Mouse (Mus musculus) forebrain, embryonic 13.5 days (tissue): ENCODE measurements at regions not wholly inside any gene's neighbourhood (a gene's known extent, or its start where the extent isn't known, plus 50 kb on each side); places are given as distances from the start of the nearest gene placed in this dataset.

Experiments used
- ATAC-seq: fragments of 200-750 bp; cut with Nextera tagmentation; 2 replicates; pipeline ENCODE4 v1.8.0; 2017
- H3K27ac ChIP-seq: fragments of 300-500 bp; sonication (generic); 2 replicates; pipeline ENCODE4 v1.5.1; 2015; ENCODE audit warnings: inconsistent platforms, mild to moderate bottlenecking, moderate library complexity
- H3K27me3 ChIP-seq: fragments of 300-500 bp; sonication (generic); 2 replicates; pipeline ENCODE4 v1.6.1; 2015; ENCODE audit warnings: mild to moderate bottlenecking, inconsistent platforms
- H3K36me3 ChIP-seq: fragments of 300-500 bp; sonication (generic); 2 replicates; pipeline ENCODE4 v1.6.1; 2015; ENCODE audit warnings: mild to moderate bottlenecking, inconsistent platforms; ENCODE audit not compliant: poor library complexity, severe bottlenecking
- H3K4me1 ChIP-seq: fragments of 300-500 bp; sonication (generic); 2 replicates; pipeline ENCODE4 v1.6.1; 2015; ENCODE audit warnings: inconsistent platforms
- H3K4me2 ChIP-seq: fragments of 300-500 bp; sonication (generic); 2 replicates; pipeline ENCODE4 v1.6.1; 2015; ENCODE audit warnings: inconsistent platforms, mild to moderate bottlenecking, moderate library complexity
- H3K4me3 ChIP-seq: fragments of 300-500 bp; sonication (generic); 2 replicates; pipeline ENCODE4 v1.5.1; 2015; ENCODE audit warnings: mild to moderate bottlenecking, inconsistent platforms
- H3K9ac ChIP-seq: fragments of 300-500 bp; sonication (generic); 2 replicates; pipeline ENCODE4 v1.6.1; 2015; ENCODE audit warnings: mild to moderate bottlenecking, inconsistent platforms
- H3K9me3 ChIP-seq: fragments of 300-500 bp; sonication (generic); replicated peaks from 2 replicates; pipeline ENCODE4 v1.6.1; 2016; ENCODE audit warnings: inconsistent platforms
- WGBS: fragments of 180-500 bp; shearing (Covaris S2); methylation state at CpG from one replicate; pipeline ENCODE4 v1.1.7; 2015; 5-methylcytosine and 5-hydroxymethylcytosine counted together

DNA sequence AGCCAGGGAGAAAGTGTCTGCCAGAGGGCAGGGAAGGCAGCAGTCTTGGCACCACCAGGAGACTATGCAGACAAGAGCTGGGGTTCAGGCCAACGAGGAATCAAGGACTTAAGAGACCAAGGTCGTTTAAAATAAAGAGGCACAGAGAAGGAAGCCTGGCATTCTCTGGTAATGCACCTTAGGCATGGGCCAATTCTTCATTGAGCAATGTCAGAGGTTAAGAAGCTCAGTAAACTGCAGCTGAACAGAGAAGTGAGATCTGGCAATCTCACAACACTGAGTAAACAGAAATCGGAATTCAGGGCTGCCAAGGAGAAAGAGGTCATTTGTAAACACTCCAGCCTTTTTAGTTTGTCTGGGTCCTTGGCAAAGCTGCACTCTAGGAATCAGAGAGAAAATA is 572.2 kb downstream of the Epha4 start:
- H3K27ac ChIP-seq, result no peak overlapping the region
- no peak overlapping the region for H3K4me3 ChIP-seq
- no peaks in the 10 kb centered on the region for H3K27me3 ChIP-seq
- H3K4me1 ChIP-seq, result no peaks in the 10 kb centered on the region
- no peak overlapping the region for H3K4me2 ChIP-seq
- no peaks in the 10 kb centered on the region for H3K9me3 ChIP-seq
- ATAC-seq, result no peak
- H3K9ac ChIP-seq, result no peak overlapping the region
- H3K36me3 ChIP-seq, result no peaks in the 10 kb centered on the region
- WGBS, result 46% methylated on average over 3 of the region's 3 CpGs

DNA sequence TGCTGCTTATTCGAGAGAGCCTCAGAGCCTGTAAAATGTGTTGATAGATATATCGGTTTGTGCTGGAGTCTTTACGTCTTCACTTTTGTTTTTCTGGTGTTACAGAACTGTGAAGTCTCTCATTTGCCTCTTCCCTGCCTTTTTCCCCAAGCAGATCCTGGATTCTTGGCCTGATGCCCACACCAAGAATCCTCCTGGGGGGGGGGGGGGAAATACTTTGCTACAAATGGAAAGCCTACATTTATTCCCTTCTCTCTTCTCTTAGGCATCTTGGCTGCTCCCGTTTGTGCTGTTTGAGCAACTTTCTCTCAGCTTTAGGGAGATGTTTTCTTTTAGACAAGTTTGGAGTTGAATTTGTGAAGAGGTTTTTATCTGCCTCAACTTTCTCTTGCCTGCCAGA is 570.8 kb downstream of the Epha4 start:
- H3K9ac ChIP-seq, result no peak overlapping the region
- H3K4me1 ChIP-seq, result no peaks in the 10 kb centered on the region
- no peak overlapping the region for H3K4me2 ChIP-seq
- H3K27me3 ChIP-seq, result no peaks in the 10 kb centered on the region
- H3K27ac ChIP-seq, result no peak overlapping the region
- ATAC-seq, result no peak
- WGBS, result 89% methylated on average over 4 of the region's 4 CpGs
- no peaks in the 10 kb centered on the region for H3K36me3 ChIP-seq
- no peak overlapping the region for H3K4me3 ChIP-seq
- no peaks in the 10 kb centered on the region for H3K9me3 ChIP-seq

DNA sequence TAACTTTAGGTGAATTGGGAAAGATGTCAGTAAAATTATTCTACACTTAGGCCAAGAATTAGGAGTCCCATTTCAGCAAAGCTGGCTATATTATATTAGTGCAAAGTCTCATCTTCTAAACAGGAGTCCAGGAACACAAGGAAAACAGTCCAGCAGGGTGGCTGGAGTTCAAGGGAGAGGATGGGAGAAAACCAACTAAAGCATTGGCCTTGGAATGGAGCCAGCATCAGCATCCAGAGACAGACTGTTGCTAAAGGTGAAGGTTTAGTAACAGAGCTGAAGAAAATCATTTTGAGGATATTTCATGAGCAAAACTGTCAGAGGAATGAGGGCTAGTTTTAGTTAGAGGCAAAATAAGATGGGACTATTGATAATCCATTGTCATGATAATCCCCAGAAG is 559.9 kb downstream of the Epha4 start:
- Histone ChIP-seq H3K4me2 (no peak overlapping the region), H3K4me1 (no peaks in the 10 kb centered on the region), H3K4me3 (no peak overlapping the region), H3K9ac (no peak overlapping the region), H3K27ac (no peak overlapping the region), H3K27me3 (no peaks in the 10 kb centered on the region), H3K9me3 (no peaks in the 10 kb centered on the region), H3K36me3 (no peaks in the 10 kb centered on the region)
- no peak for ATAC-seq

DNA sequence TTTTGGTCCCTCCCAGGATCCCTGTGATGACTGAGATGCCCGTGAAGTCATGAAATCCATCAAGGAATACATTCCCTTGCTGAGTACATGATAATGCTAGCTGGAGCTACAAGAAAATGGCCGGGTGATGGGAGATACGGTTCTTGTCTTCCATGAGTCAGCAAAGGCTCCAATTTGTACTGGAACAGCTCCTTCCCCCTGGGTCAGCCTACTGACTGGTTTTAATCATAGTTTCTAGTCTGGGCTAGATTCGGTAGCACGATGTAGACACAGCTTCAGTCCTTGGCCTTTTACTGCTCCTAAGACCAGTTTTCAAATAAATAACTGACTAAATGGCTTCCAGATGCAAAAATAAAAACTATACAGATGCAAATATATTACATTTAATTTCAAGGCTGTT is 557.5 kb downstream of the Epha4 start:
- no peaks in the 10 kb centered on the region for H3K4me1 ChIP-seq
- no peak for ATAC-seq
- no peaks in the 10 kb centered on the region for H3K9me3 ChIP-seq
- no peaks in the 10 kb centered on the region for H3K27me3 ChIP-seq
- H3K4me2 ChIP-seq, result no peak overlapping the region
- no peaks in the 10 kb centered on the region for H3K36me3 ChIP-seq
- WGBS, result 90% methylated on average over 5 of the region's 5 CpGs
- H3K9ac ChIP-seq, result no peak overlapping the region
- H3K4me3 ChIP-seq, result no peak overlapping the region
- H3K27ac ChIP-seq, result no peak overlapping the region

DNA sequence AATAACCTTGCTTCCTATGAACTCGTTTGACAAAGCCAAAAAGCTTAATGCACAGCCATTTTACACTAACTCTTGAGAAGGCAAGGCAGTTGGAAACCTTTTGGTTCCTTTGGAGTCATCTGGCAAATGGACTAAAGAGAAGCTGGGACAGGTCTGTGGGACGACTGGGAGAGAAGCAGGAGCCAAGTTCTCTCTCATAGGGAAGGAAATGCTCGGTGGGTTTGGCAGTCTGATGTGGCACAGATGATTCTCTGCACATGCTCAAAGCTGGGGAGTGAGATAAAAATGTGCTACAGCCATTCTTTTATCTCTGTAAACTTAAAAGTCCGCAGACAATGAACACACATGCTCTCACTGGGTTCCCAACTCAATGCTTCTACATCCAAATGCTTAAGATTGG is 556.2 kb downstream of the Epha4 start:
- Histone ChIP-seq H3K36me3 (no peaks in the 10 kb centered on the region), H3K4me3 (no peak overlapping the region), H3K9ac (no peak overlapping the region), H3K4me1 (no peaks in the 10 kb centered on the region), H3K9me3 (no peaks in the 10 kb centered on the region), H3K27ac (no peak overlapping the region), H3K4me2 (no peak overlapping the region), H3K27me3 (no peaks in the 10 kb centered on the region)
- WGBS, result 90% methylated on average over 4 of the region's 4 CpGs
- no peak for ATAC-seq

DNA sequence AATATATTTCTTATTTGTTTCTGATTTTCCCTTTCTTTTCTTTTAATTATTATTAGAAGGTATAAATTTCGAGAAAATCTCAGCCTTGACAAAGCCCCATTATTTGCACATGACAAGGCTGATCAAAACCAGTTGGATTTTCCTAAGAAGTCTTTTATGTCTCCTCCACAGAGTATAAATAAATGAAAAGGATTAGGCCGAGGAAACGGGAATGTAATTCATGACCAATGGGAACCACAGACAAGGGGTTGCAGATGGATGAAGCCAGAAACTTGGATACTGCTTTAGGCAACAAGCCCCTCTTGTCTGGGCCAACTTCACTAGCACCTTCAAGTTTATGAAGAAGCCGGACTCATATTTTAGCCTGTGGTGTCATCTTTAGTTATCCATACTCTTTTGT is 542.4 kb downstream of the Epha4 start:
- no peak overlapping the region for H3K4me3 ChIP-seq
- H3K36me3 ChIP-seq, result no peaks in the 10 kb centered on the region
- no peak overlapping the region for H3K4me2 ChIP-seq
- no peak for ATAC-seq
- no peaks in the 10 kb centered on the region for H3K9me3 ChIP-seq
- no peaks in the 10 kb centered on the region for H3K27me3 ChIP-seq
- peaks cover 5% of the 10 kb centered on the region; the same call in 1 of the 2 replicates for H3K4me1 ChIP-seq
- no peak overlapping the region for H3K27ac ChIP-seq
- WGBS, result 21% methylated on average over 4 of the region's 4 CpGs
- H3K9ac ChIP-seq, result no peak overlapping the region

DNA sequence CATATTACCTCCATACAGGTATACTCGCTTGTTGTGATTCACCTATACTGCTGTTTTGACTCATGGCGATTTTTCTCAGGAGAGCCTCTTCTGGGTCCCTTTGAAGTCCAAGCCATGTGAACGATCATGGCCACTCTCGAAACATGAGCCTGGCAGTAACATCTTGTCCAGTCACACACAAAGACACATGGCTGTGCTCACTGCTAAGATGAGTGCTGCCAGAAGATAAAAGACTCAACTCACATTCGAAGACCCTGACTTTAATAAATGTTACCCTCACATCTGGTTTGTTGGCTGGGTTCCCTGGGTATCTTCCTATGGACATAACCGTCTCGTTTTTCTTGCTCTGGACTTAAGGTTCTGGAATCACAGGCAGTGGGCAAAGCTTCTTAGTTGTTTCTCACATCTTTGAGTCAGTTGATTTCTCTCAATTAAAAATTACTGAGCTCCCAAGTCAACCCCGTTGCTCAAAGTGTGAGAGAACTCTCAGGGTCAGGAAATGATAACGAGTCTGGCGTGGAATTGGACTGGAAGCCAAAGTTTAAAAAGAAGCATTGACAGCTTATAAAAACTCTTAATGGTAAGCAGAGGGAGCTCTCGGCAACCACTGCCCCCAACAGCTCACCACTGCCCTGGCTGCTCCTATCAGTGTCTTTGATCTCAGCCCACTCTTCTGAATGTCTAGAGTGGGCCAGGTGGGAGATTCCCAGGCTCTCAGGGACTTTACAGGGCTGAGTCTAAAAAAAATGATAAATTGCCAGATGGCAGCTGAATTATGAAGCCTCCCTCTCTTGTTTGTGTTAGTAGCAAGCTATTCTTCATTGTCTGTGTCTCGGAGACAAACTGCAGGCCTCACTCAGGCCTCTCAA is 539.6 kb downstream of the Epha4 start:
- Histone ChIP-seq H3K4me1 (peaks cover 5% of the 10 kb centered on the region; the same call in 1 of the 2 replicates), H3K9me3 (no peaks in the 10 kb centered on the region), H3K27me3 (no peaks in the 10 kb centered on the region), H3K4me2 (no peak overlapping the region), H3K36me3 (no peaks in the 10 kb centered on the region), H3K4me3 (no peak overlapping the region), H3K27ac (no peak overlapping the region), H3K9ac (no peak overlapping the region)
- no peak for ATAC-seq
- whole genome bisulfite sequencing, result 67% methylated on average over 12 of the region's 12 CpGs

DNA sequence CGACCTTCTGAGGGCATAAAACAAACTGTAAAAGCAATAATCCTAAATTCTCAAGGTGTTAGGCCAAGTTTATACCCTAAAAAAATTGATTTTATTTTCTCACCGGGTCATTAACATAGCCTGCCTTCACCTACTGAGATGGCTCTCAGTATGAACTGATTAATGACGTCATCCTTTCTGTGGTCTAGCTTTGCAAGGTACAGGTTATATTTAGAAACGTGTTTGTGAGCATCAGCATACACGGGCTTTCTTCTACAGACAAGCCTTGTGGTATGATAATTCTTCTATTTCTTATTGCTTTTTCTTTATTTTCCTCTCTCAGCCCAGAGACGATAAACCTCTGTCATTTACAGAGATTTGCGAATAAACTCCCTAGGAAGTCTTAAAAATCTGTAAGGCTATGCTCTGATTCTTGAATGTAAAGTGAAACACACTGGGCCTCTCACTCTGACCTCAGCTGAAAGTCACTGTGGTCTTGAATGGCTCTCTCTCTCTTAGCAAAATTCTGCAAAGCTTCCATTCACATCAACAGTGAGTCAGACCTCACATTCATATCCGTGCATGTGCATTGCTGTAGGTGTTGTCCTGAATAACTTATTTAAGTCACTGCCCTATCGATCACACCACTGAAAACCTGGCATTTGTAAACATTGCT is 534.3 kb downstream of the Epha4 start:
- Histone ChIP-seq H3K4me3 (no peak overlapping the region), H3K4me1 (no peaks in the 10 kb centered on the region; the same call in 1 of the 2 replicates), H3K4me2 (no peak overlapping the region), H3K9me3 (no peaks in the 10 kb centered on the region), H3K27ac (no peak overlapping the region), H3K9ac (no peak overlapping the region), H3K36me3 (no peaks in the 10 kb centered on the region), H3K27me3 (no peaks in the 10 kb centered on the region)
- no peak for ATAC-seq
- WGBS, result 85% methylated on average over 9 of the region's 9 CpGs

DNA sequence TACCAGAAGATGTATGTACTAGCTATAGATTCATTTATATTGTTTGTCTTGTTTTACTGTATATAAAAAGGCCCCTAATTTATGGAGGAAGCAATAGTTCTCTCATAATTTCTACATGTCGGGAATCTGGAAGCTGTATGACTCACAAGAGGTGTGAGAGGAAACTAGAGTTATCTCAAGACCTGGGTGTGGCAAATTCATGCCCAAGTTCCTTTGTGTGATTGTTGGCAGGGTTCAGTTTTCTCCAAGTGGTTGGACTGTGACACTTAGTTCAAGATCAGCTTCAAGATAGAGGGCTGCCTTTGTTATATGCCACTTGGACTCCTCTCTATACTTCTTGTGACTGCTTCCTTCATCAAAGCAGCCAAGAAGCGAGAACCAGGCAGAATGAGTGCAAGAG is 521.1 kb downstream of the Epha4 start:
- no peak overlapping the region for H3K4me3 ChIP-seq
- no peaks in the 10 kb centered on the region for H3K4me1 ChIP-seq
- H3K36me3 ChIP-seq, result no peaks in the 10 kb centered on the region
- H3K9me3 ChIP-seq, result no peaks in the 10 kb centered on the region
- no peaks in the 10 kb centered on the region for H3K27me3 ChIP-seq
- no peak for ATAC-seq
- no peak overlapping the region for H3K27ac ChIP-seq
- WGBS, result 83% methylated on average over 2 of the region's 2 CpGs
- no peak overlapping the region for H3K9ac ChIP-seq
- no peak overlapping the region for H3K4me2 ChIP-seq

DNA sequence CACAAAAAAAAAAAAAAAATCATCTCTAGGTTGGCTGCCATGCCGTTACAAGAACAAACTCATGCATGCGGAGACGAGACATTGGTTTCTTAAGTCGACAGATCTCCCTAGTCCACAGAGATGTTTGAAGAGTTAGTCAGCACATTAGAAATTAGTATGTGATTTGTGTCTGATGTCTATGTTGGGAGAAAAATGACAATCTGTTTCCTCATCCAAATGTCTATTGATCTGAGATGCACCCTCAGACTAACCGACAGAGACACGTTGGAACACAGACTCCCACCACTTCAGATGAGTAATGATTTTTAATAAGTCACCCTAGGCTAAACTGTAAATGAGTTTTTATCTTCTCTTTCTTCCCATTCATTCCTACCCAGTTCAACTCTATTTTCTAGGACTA is 506.9 kb downstream of the Epha4 start:
- ATAC-seq, result no peak
- no peaks in the 10 kb centered on the region for H3K36me3 ChIP-seq
- H3K27me3 ChIP-seq, result no peaks in the 10 kb centered on the region
- peaks cover 15% of the 10 kb centered on the region for H3K4me1 ChIP-seq
- H3K4me2 ChIP-seq, result no peak overlapping the region
- H3K27ac ChIP-seq, result no peak overlapping the region
- no peak overlapping the region for H3K9ac ChIP-seq
- H3K4me3 ChIP-seq, result no peak overlapping the region
- WGBS, result 96% methylated on average over 6 of the region's 6 CpGs
- H3K9me3 ChIP-seq, result no peaks in the 10 kb centered on the region

DNA sequence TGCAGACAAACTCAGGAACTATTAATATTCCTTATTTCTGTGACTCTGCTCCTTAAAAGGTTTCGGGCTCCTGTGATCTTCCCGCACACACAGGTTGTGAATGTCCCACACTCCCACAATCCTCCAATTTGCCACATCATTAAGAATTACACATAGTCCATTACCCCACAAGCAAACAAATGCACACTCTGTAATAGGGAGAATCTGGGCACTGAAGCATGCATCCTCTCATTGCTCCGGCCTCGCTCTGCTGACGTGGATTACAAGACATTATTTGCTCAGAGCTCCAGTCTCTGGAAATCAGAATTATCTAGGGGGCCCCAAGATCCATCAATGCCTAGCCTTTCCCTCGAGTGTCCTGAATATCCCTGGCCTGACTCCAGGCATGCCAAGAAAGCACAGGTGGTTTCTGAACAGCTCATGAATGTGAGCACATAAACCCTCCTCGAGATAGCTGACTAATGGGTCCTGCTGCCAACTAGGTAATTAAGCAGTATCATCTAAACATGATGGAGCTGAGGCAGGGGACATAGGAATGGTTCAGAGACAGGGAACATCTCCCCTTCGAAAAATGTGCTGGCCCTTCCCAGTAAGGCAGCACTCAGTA is 504.2 kb downstream of the Epha4 start:
- Histone ChIP-seq H3K27me3 (no peaks in the 10 kb centered on the region), H3K4me2 (no peak overlapping the region), H3K4me3 (no peak overlapping the region), H3K36me3 (no peaks in the 10 kb centered on the region), H3K9ac (no peak overlapping the region), H3K4me1 (peaks cover 15% of the 10 kb centered on the region), H3K9me3 (no peaks in the 10 kb centered on the region), H3K27ac (no peak overlapping the region)
- 31% methylated on average over 8 of the region's 8 CpGs for WGBS
- ATAC-seq, result 0 out of 2 replicates have a peak, but pooled peaks have one; percentile 24

DNA sequence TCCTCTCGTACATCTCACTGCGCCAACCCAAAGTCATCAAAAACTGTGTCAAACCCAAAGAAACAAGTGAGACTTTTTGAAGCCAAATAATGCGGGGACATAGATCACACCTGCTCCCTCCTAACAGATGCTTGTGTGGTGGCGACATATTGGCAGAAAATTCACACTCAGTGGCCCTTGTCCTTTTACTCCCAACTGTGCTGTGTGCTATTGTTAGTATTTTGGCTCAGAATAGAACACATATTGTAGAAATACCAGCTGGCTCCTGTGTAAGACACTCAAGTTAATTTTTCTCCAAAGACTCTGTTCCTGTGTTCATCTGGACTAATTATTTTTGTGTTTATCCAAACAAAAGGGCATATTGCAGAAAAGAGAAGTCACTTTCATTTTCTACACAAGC is 487.2 kb downstream of the Epha4 start:
- no peaks in the 10 kb centered on the region for H3K27me3 ChIP-seq
- peaks cover 6% of the 10 kb centered on the region; the same call in 1 of the 2 replicates for H3K4me1 ChIP-seq
- no peak overlapping the region for H3K4me2 ChIP-seq
- H3K4me3 ChIP-seq, result no peak overlapping the region
- ATAC-seq, result peak; percentile 57; the same call in 1 of the 2 replicates
- no peaks in the 10 kb centered on the region for H3K9me3 ChIP-seq
- WGBS, result 58% methylated on average over 4 of the region's 4 CpGs
- no peak overlapping the region for H3K9ac ChIP-seq
- H3K36me3 ChIP-seq, result no peaks in the 10 kb centered on the region
- H3K27ac ChIP-seq, result peak overlapping the region; percentile 32; the same call in 1 of the 2 replicates
